Mouse (Mus musculus): ENCODE data around the gene Zcrb1. TPM values are rescaled to one million over a fixed set of nuclear protein-coding genes. Genes with fewer than 3 reads are reported as not detected.
A peak's percentile ranks its signal among the peaks of the same experiment; 100 is the strongest.

Zcrb1 gene
- polyA plus RNA-seq, 1 experiment from 2014 or later = 126 TPM

- no peak overlapping the region for H3K4me3 ChIP-seq (replicated peaks)
- H3K9ac ChIP-seq = no peak overlapping the region
- no peak overlapping the region for H3K27ac ChIP-seq
- no peaks in the 10 kb centered on the region for H3K27me3 ChIP-seq
- no peaks in the 10 kb centered on the region for H3K36me3 ChIP-seq
- 55% methylated on average over 6 of the region's 6 CpGs for WGBS
- peak; percentile 59 for ATAC-seq (replicated peaks; ENCODE audit: low FRiP score)
- no peaks in the 10 kb centered on the region for H3K9me3 ChIP-seq (replicated peaks)
- H3K4me1 ChIP-seq = peaks cover 14% of the 10 kb centered on the region
- H3K4me2 ChIP-seq = no peak overlapping the region
These were observed 32.6 kb downstream of the Zcrb1 start for GRCm38 (mm10) chr15:93365561-93365960.

- H3K9me3 ChIP-seq (replicated peaks) = no peaks in the 10 kb centered on the region
- no peak overlapping the region for H3K9ac ChIP-seq
- H3K4me1 ChIP-seq = no peaks in the 10 kb centered on the region
- H3K27me3 ChIP-seq = no peaks in the 10 kb centered on the region
- no peak overlapping the region for H3K4me2 ChIP-seq
- ATAC-seq (replicated peaks; ENCODE audit: low FRiP score) = no peak
- WGBS = 92% methylated on average over 18 of the region's 19 CpGs
- no peak overlapping the region for H3K27ac ChIP-seq
- H3K36me3 ChIP-seq = no peaks in the 10 kb centered on the region
- H3K4me3 ChIP-seq (replicated peaks) = no peak overlapping the region
These were observed 39.6 kb downstream of the Zcrb1 start for GRCm38 (mm10) chr15:93358346-93359095.

GRCm38 (mm10) chr15:93340630-93341379 is 57.3 kb downstream of the Zcrb1 start:
- Histone ChIP-seq H3K27ac (no peak overlapping the region), H3K27me3 (no peaks in the 10 kb centered on the region), H3K9me3 (replicated peaks) (no peaks in the 10 kb centered on the region), H3K9ac (no peak overlapping the region), H3K4me1 (peaks cover 7% of the 10 kb centered on the region; the same call in 1 of the 2 replicates), H3K36me3 (no peaks in the 10 kb centered on the region), H3K4me3 (replicated peaks) (no peak overlapping the region), H3K4me2 (no peak overlapping the region)
- ATAC-seq (replicated peaks; ENCODE audit: low FRiP score) = no peak
- WGBS = 85% methylated on average over 10 of the region's 10 CpGs

- Histone ChIP-seq H3K27ac (peak within 1 kb of the TSS; percentile 97), H3K4me3 (replicated peaks) (peak within 1 kb of the TSS; percentile 87), H3K9me3 (replicated peaks) (no peaks in the 10 kb centered on the region), H3K4me2 (peak within 1 kb of the TSS; percentile 90), H3K4me1 (peaks cover 15% of the 10 kb centered on the region), H3K9ac (peak within 1 kb of the TSS; percentile 85), H3K36me3 (peaks cover 11% of the 10 kb centered on the region), H3K27me3 (no peaks in the 10 kb centered on the region)
- ATAC-seq (replicated peaks; ENCODE audit: low FRiP score) = peak; percentile 94
- WGBS = under 1% methylated on average over 71 of the region's 73 CpGs
These were observed 61.0 kb downstream of the Zcrb1 start, which contains the start of gene Yaf2 for GRCm38 (mm10) chr15:93336925-93337761. Gene Yaf2, minus strand, starts transcription at chr15:93336935.

GRCm38 (mm10) chr15:93336658-93336924 is 61.5 kb downstream of the Zcrb1 start:
- WGBS = 0% methylated on average over 45 of the region's 52 CpGs
- no peak; the same call in 1 of the 2 replicates for ATAC-seq (replicated peaks; ENCODE audit: low FRiP score)
- Histone ChIP-seq H3K9me3 (replicated peaks) (no peaks in the 10 kb centered on the region), H3K36me3 (peaks cover 11% of the 10 kb centered on the region), H3K4me3 (replicated peaks) (peak overlapping the region; percentile 87), H3K4me2 (peak overlapping the region; percentile 90), H3K4me1 (peaks cover 15% of the 10 kb centered on the region), H3K9ac (peak overlapping the region; percentile 85), H3K27ac (peak overlapping the region; percentile 97), H3K27me3 (no peaks in the 10 kb centered on the region)

Other genes with a start within 250 kb of the Zcrb1 start
- 15.2 and 15.9 TPM in 2 replicates for gene Gxylt1, start 123.2 kb downstream of the Zcrb1 start, polyA plus RNA-seq (2015; fragmentation: Nextera tagmentation; extraction: Ambion mirVana)
- gene Yaf2, start 61.4 kb downstream of the Zcrb1 start, polyA plus RNA-seq (2015; fragmentation: Nextera tagmentation; extraction: Ambion mirVana) = 99.1 and 100 TPM in 2 replicates
- 56.7 and 58.1 TPM in 2 replicates for gene Pphln1, start within 50 bp of the Zcrb1 start, polyA plus RNA-seq (2015; fragmentation: Nextera tagmentation; extraction: Ambion mirVana)
- 24.3 and 27.0 TPM in 2 replicates for gene Prickle1, start 197.6 kb upstream of the Zcrb1 start, polyA plus RNA-seq (2015; fragmentation: Nextera tagmentation; extraction: Ambion mirVana)

Data from kidney, embryonic 15.5 days (tissue).